Mouse (Mus musculus) forebrain, embryonic 16.5 days (tissue): ENCODE measurements at regions not wholly inside any gene's neighbourhood (a gene's known extent, or its start where the extent isn't known, plus 50 kb on each side); places are given as distances from the start of the nearest gene placed in this dataset.
"Not testable (repeated sequence)": the region's sequence is repeated elsewhere in the genome, so short reads cannot be mapped to it uniquely, and the experiment has no call there.

Experiments
- ATAC-seq: fragments of 200-750 bp; cut with Nextera tagmentation; 2 replicates; pipeline ENCODE4 v1.8.0; 2017; ENCODE audit warnings: mild to moderate bottlenecking, moderate library complexity
- H3K27ac ChIP-seq: fragments of 300-500 bp; sonication (generic); 2 replicates; pipeline ENCODE4 v1.5.1; 2014; ENCODE audit warnings: low read length, control low read depth
- H3K27me3 ChIP-seq: fragments of 300-500 bp; sonication (generic); replicated peaks from 2 replicates; pipeline ENCODE4 v1.6.1; 2014; ENCODE audit warnings: low read length; ENCODE audit not compliant: control insufficient read depth, insufficient read depth
- H3K36me3 ChIP-seq: fragments of 300-500 bp; sonication (generic); 2 replicates; pipeline ENCODE4 v1.6.1; 2014; ENCODE audit not compliant: control insufficient read depth, insufficient read depth
- H3K4me1 ChIP-seq: fragments of 300-500 bp; sonication (generic); replicated peaks from 2 replicates; pipeline ENCODE4 v1.6.1; 2014; ENCODE audit warnings: low read length; ENCODE audit not compliant: control insufficient read depth, insufficient read depth
- H3K4me2 ChIP-seq: fragments of 300-500 bp; sonication (generic); 2 replicates; pipeline ENCODE4 v1.6.1; 2014; ENCODE audit warnings: mild to moderate bottlenecking, low read length, control low read depth
- H3K4me3 ChIP-seq: fragments of 300-500 bp; sonication (generic); replicated peaks from 2 replicates; pipeline ENCODE4 v1.5.1; 2014; ENCODE audit warnings: mild to moderate bottlenecking, low read length, control low read depth
- H3K9ac ChIP-seq: fragments of 300-500 bp; sonication (generic); replicated peaks from 2 replicates; pipeline ENCODE4 v1.6.1; 2014; ENCODE audit warnings: low read depth, low read length, control low read depth
- H3K9me3 ChIP-seq: fragments of 300-500 bp; sonication (generic); 2 replicates; pipeline ENCODE4 v1.6.1; 2016; ENCODE audit warnings: low read length; ENCODE audit not compliant: control insufficient read depth
- WGBS: fragments of 180-500 bp; shearing (Covaris S2); extraction: QIAGEN DNeasy Blood & Tissue Kit; methylation state at CpG from one replicate; pipeline ENCODE4 v1.1.7; 2014; 5-methylcytosine and 5-hydroxymethylcytosine counted together

GRCm38 (mm10) chr15:91975606-91976005, 75.4 kb upstream of the Cntn1 start:
- Histone ChIP-seq H3K4me2 (no peak overlapping the region), H3K27me3 (no peaks in the 10 kb centered on the region), H3K4me3 (no peak overlapping the region), H3K36me3 (no peaks in the 10 kb centered on the region), H3K27ac (no peak overlapping the region), H3K9me3 (no peaks in the 10 kb centered on the region), H3K4me1 (no peaks in the 10 kb centered on the region), H3K9ac (no peak overlapping the region)
- 82% methylated on average over 2 of the region's 2 CpGs for WGBS
- ATAC-seq: no peak

DNA sequence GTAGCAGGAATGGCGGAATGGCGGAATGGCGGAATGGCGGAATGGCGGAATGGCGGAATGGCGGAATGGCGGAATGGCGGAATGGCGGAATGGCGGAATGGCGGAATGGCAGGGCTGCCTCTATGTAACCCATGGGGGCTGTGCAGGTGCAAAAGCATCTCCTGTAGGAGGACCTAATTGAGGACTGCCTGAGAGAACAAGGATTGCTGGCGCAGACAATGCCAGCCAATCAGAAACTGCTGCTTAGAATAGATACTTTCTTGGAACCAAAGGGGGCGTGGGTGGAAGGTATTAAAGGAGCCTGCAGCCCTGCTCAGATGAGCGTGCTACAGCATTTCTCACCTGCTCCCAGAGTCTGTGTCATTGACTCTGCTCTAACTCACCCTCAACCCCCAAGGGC, 67.8 kb upstream of the Cntn1 start:
- H3K4me3 ChIP-seq, H3K9ac ChIP-seq, H3K36me3 ChIP-seq, H3K27me3 ChIP-seq, H3K4me1 ChIP-seq, H3K27ac ChIP-seq, H3K4me2 ChIP-seq, ATAC-seq: not testable (repeated sequence)
- WGBS: 98% methylated on average over 15 of the region's 15 CpGs
- peaks cover 12% of the 10 kb centered on the region for H3K9me3 ChIP-seq

DNA sequence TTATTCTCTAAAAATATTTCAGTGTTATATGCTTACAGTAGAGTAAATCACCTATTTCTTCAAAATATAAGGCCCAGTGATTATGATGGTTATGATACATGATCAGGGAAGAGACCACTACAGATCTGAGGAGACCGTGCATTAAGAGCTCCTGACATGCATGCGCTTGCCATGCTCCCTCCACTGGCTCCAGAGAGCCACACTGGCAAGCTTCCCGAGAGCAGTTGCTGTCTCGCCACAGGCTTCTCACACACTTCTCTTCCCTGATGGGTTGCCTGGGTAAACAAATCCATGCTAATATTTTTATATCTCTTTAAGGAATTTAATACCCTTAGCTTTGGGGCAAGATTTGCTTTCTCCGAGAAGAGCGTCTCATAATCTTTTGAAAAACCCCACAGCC, 50.9 kb upstream of the Cntn1 start:
- no peaks in the 10 kb centered on the region; the same call in 1 of the 2 replicates for H3K4me1 ChIP-seq
- no peaks in the 10 kb centered on the region for H3K27me3 ChIP-seq
- ATAC-seq: no peak
- H3K4me2 ChIP-seq: no peak overlapping the region
- no peaks in the 10 kb centered on the region for H3K36me3 ChIP-seq
- H3K4me3 ChIP-seq: no peak overlapping the region
- no peaks in the 10 kb centered on the region for H3K9me3 ChIP-seq
- no peak overlapping the region for H3K9ac ChIP-seq
- no peak overlapping the region for H3K27ac ChIP-seq
- 69% methylated on average over 6 of the region's 6 CpGs for WGBS
